Mouse (Mus musculus): Measurements from ENCODE around the gene Vmn2r88. TPM values are rescaled to one million over a fixed set of nuclear protein-coding genes. Genes with fewer than 3 reads are reported as not detected.
"Not testable (repeated sequence)": the region's sequence is repeated elsewhere in the genome, so short reads cannot be mapped to it uniquely, and the experiment has no call there.

The Vmn2r88 gene
- polyA plus RNA-seq, 1 experiment, result not detected

- Histone ChIP-seq H3K27ac (ENCODE audit: insufficient read depth, low read length) (no peak overlapping the region), H3K4me3 (ENCODE audit: insufficient read depth, low read length) (no peak overlapping the region), H3K4me1 (ENCODE audit: control insufficient read depth, insufficient read depth, low read length) (no peaks in the 10 kb centered on the region)
- TF ChIP-seq POLR2A (IDR thresholded peaks at IDR 0.05; ENCODE audit: low read depth, low read length), result no peak
- TF ChIP-seq CTCF (IDR thresholded peaks at IDR 0.05; ENCODE audit: borderline replicate concordance, insufficient read depth, low read length), result no peak
These were observed 28.3 kb downstream of the Vmn2r88 start for GRCm38 (mm10) chr14:51438955-51439354.

GRCm38 (mm10) chr14:51451557-51451956, 40.9 kb downstream of the Vmn2r88 start, which contains the start of gene Vmn2r89:
Vmn2r89 (plus strand) TSS chr14:51451857.
- not testable (repeated sequence) for H3K27ac ChIP-seq (ENCODE audit: insufficient read depth, low read length); H3K4me1 ChIP-seq (ENCODE audit: control insufficient read depth, insufficient read depth, low read length); H3K4me3 ChIP-seq (ENCODE audit: insufficient read depth, low read length)

Other genes starting within 250 kb of the Vmn2r88 start
- gene Rnase2b, start 248.6 kb upstream of the Vmn2r88 start, polyA plus RNA-seq (2011; ENCODE audit: insufficient read length, low read depth, missing spikeins), result not detected in 2 replicates
- not detected in 2 replicates for gene Ang2, start 211.7 kb upstream of the Vmn2r88 start, polyA plus RNA-seq (2011; ENCODE audit: insufficient read length, low read depth, missing spikeins)
- gene Ear14, start 207.4 kb upstream of the Vmn2r88 start, polyA plus RNA-seq (2011; ENCODE audit: insufficient read length, low read depth, missing spikeins), result not detected in 2 replicates
- gene Rnase2a, start 154.7 kb upstream of the Vmn2r88 start, polyA plus RNA-seq (2011; ENCODE audit: insufficient read length, low read depth, missing spikeins), result not detected in 2 replicates
- gene Gm7247, start 49.1 kb upstream of the Vmn2r88 start, polyA plus RNA-seq (2011; ENCODE audit: insufficient read length, low read depth, missing spikeins), result not detected in 2 replicates
- not detected in 2 replicates for gene Vmn2r89, start 41.0 kb downstream of the Vmn2r88 start, polyA plus RNA-seq (2011; ENCODE audit: insufficient read length, low read depth, missing spikeins)
- not detected in 2 replicates for gene Gm5622, start 142.0 kb downstream of the Vmn2r88 start, polyA plus RNA-seq (2011; ENCODE audit: insufficient read length, low read depth, missing spikeins)
- not detected in 2 replicates for gene Gm17175, start 163.2 kb downstream of the Vmn2r88 start, polyA plus RNA-seq (2011; ENCODE audit: insufficient read length, low read depth, missing spikeins)
- gene Gm17174, start 181.3 kb downstream of the Vmn2r88 start, polyA plus RNA-seq (2011; ENCODE audit: insufficient read length, low read depth, missing spikeins), result not detected in 2 replicates
- not detected in 2 replicates for gene Gm17078, start 200.5 kb downstream of the Vmn2r88 start, polyA plus RNA-seq (2011; ENCODE audit: insufficient read length, low read depth, missing spikeins)
- gene Gm4181, start 224.8 kb downstream of the Vmn2r88 start, polyA plus RNA-seq (2011; ENCODE audit: insufficient read length, low read depth, missing spikeins), result not detected in 2 replicates

All from embryonic fibroblast, embryonic 13.5 days (primary cell).